Mouse (Mus musculus): ENCODE measurements at regions not wholly inside any gene's neighbourhood (a gene's known extent, or its start where the extent isn't known, plus 50 kb on each side); places are given as distances from the start of the nearest gene placed in this dataset.

DNA sequence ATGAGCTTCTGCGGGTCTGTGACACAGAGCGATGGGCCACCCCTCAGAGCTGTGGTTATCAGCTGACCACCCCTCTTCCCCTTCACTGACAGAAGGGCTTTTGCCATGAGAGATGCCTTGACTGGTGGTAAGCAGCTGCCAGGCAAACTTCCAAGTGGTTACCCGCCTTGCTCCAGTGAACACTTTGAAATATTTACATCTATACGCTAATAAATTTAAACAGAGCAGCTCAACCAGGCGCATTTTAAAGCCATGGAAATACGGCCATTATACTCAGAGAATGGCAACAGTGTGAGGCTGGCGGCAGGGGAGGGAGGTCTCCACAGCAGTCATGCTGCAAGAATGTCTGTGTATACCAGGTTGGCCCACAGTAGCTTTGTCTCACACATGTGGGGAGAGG lies 53.8 kb upstream of the Lrig3 start:
- no peak for TF ChIP-seq CTCF (IDR thresholded peaks at IDR 0.05; ENCODE audit: control insufficient read depth, insufficient read depth, low read length)
- TF ChIP-seq POLR2A (IDR thresholded peaks at IDR 0.05; ENCODE audit: borderline replicate concordance, control insufficient read depth, low read depth, low read length), result no peak
